Mouse (Mus musculus): ENCODE measurements around the gene Cep104.

DNA sequence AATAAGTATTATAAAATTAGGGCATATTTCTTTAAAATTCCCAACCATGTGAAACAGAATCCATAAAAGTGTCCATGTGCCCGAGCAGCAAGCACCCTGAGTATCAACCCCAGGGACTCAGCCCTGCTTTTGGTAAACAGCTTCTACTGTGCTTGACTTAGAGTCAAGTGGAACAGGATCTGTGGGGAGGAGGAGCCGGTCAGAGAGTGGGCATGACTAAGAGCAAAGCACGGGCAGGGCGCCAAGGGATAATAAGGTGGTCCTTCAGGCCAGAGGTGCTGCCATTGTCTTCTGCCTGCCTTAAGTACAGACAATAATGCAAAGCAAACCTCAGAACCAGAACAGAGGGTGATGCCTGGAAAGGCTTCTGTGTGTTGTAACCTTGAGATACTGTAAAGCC lies 32.8 kb downstream of the Cep104 start:
- TF ChIP-seq CTCF (IDR thresholded peaks at IDR 0.05; ENCODE audit: low read depth, low read length), result no peak
- TF ChIP-seq TAL1 (conservative IDR thresholded peaks at IDR 0.05; ENCODE audit: low read depth, low read length), result no peak
- no peak for TF ChIP-seq GATA2 (IDR thresholded peaks at IDR 0.05; ENCODE audit: borderline replicate concordance, low read depth, low read length)
